Mouse (Mus musculus) kidney, embryonic 16.5 days (tissue): ENCODE measurements at regions not wholly inside any gene's neighbourhood (a gene's known extent, or its start where the extent isn't known, plus 50 kb on each side); places are given as distances from the start of the nearest gene placed in this dataset.

Experiments used
- ATAC-seq: fragments of 200-750 bp; cut with Nextera tagmentation; 2 replicates; pipeline ENCODE4 v1.8.0; 2017; ENCODE audit warnings: moderate TSS enrichment; ENCODE audit not compliant: low FRiP score, low TSS enrichment
- H3K27ac ChIP-seq: fragments of 300-500 bp; sonication (generic); 2 replicates; pipeline ENCODE4 v1.5.1; 2014; ENCODE audit warnings: low read length
- H3K27me3 ChIP-seq: fragments of 300-500 bp; sonication (generic); 2 replicates; pipeline ENCODE4 v1.6.1; 2014; ENCODE audit warnings: low read length, control low read depth, mixed read lengths; ENCODE audit not compliant: insufficient read depth
- H3K36me3 ChIP-seq: fragments of 300-500 bp; sonication (generic); 2 replicates; pipeline ENCODE4 v1.6.1; 2014; ENCODE audit warnings: low read length, control low read depth, mixed read lengths; ENCODE audit not compliant: insufficient read depth
- H3K4me1 ChIP-seq: fragments of 300-500 bp; sonication (generic); 2 replicates; pipeline ENCODE4 v1.6.1; 2014; ENCODE audit warnings: low read length, control low read depth, mixed read lengths; ENCODE audit not compliant: insufficient read depth
- H3K4me2 ChIP-seq: fragments of 300-500 bp; sonication (generic); replicated peaks from 2 replicates; pipeline ENCODE4 v1.6.1; 2014; ENCODE audit warnings: low read depth, low read length
- H3K4me3 ChIP-seq: fragments of 300-500 bp; sonication (generic); 2 replicates; pipeline ENCODE4 v1.5.1; 2014; ENCODE audit warnings: mild to moderate bottlenecking, low read length
- H3K9ac ChIP-seq: fragments of 300-500 bp; sonication (generic); replicated peaks from 2 replicates; pipeline ENCODE4 v1.6.1; 2014; ENCODE audit warnings: low read length
- H3K9me3 ChIP-seq: fragments of 300-500 bp; sonication (generic); 2 replicates; pipeline ENCODE4 v1.6.1; 2016; ENCODE audit warnings: low read length, control low read depth
- WGBS: fragments of 180-500 bp; shearing (Covaris S2); extraction: QIAGEN DNeasy Blood & Tissue Kit; methylation state at CpG from one replicate; pipeline ENCODE4 v1.1.7; 2014; 5-methylcytosine and 5-hydroxymethylcytosine counted together

- peaks cover 31% of the 10 kb centered on the region for H3K9me3 ChIP-seq
- no peak overlapping the region for H3K27ac ChIP-seq
- no peak overlapping the region for H3K4me2 ChIP-seq
- no peak overlapping the region for H3K9ac ChIP-seq
- no peak overlapping the region for H3K4me3 ChIP-seq
- no peaks in the 10 kb centered on the region for H3K4me1 ChIP-seq
- no peaks in the 10 kb centered on the region for H3K27me3 ChIP-seq
- no peak for ATAC-seq
- 0 out of 2 replicates have a peak, but pooled peaks cover 2% of the 10 kb centered on the region for H3K36me3 ChIP-seq
- 95% methylated on average over 16 of the region's 16 CpGs for WGBS
Observed at GRCm38 (mm10) chr12:99643016-99643415, 79.6 kb upstream of the Foxn3 start.

GRCm38 (mm10) chr12:99642131-99642895, 78.9 kb upstream of the Foxn3 start:
- no peak overlapping the region for H3K9ac ChIP-seq
- H3K4me2 ChIP-seq, result no peak overlapping the region
- no peaks in the 10 kb centered on the region for H3K4me1 ChIP-seq
- peaks cover 31% of the 10 kb centered on the region for H3K9me3 ChIP-seq
- no peak overlapping the region for H3K27ac ChIP-seq
- no peak overlapping the region for H3K4me3 ChIP-seq
- H3K27me3 ChIP-seq, result no peaks in the 10 kb centered on the region
- no peak for ATAC-seq
- 93% methylated on average over 7 of the region's 7 CpGs for WGBS
- H3K36me3 ChIP-seq, result 0 out of 2 replicates have a peak, but pooled peaks cover 2% of the 10 kb centered on the region

- 44% methylated on average over 7 of the region's 9 CpGs for WGBS
- H3K36me3 ChIP-seq, result 0 out of 2 replicates have a peak, but pooled peaks cover 2% of the 10 kb centered on the region
- no peak overlapping the region for H3K27ac ChIP-seq
- no peak overlapping the region for H3K9ac ChIP-seq
- no peak for ATAC-seq
- no peaks in the 10 kb centered on the region for H3K4me1 ChIP-seq
- H3K9me3 ChIP-seq, result peaks cover 31% of the 10 kb centered on the region
- H3K4me2 ChIP-seq, result peak overlapping the region; percentile 37
- 0 out of 2 replicates have a peak overlapping the region, but pooled peaks have one; percentile 6 for H3K4me3 ChIP-seq
- H3K27me3 ChIP-seq, result no peaks in the 10 kb centered on the region
Observed at GRCm38 (mm10) chr12:99641278-99641677, 77.9 kb upstream of the Foxn3 start.

DNA sequence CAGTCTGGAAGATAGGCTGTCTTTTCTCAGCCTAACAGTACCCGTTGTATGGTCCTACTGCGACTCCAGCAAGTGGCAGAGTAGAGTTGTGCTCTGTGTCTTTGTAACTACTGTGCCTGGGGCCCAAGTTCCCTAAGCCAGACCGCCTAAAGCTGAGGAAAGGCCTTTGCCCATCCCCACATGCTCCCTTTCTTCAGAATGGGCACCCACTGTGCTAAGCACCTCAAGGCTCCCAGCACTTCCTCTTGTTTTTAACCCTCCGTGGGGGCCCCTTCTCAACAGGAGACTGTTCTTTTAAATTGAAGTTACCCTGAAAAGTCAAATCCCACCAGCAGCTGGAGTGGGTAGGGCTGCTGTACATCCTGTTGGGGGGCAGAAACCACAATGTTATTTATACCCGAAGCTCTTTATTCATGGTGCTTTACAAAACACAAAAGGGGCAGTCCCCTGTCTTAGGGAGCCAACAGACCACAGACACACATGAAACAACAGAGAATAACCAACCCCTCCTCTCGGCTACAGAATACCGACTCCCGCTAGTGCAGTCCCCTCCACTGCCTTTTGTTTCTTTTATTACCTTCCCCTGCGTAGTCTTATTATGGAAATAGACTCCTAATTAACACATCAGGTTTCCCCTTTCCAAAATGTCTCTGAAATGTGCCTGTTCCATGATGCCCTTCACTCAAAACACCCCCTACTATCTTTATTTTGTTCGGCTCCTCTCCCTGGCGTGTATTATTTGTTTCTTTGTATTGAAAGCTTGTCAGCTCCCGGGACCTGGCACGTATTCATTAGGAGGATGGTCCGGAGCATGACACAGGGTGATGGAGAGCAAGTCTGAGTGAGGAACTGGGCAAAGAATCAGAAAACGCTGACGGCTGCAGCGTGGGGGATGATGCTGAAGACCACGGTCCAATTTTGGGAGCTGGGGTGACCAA, 77.1 kb upstream of the Foxn3 start:
- no peaks in the 10 kb centered on the region for H3K27me3 ChIP-seq
- H3K27ac ChIP-seq, result no peak overlapping the region
- no peak for ATAC-seq
- 12% methylated on average over 18 of the region's 18 CpGs for WGBS
- H3K4me2 ChIP-seq, result peak overlapping the region; percentile 37
- H3K36me3 ChIP-seq, result 0 out of 2 replicates have a peak, but pooled peaks cover 2% of the 10 kb centered on the region
- no peak overlapping the region for H3K9ac ChIP-seq
- H3K4me3 ChIP-seq, result 0 out of 2 replicates have a peak overlapping the region, but pooled peaks have one; percentile 6
- peaks cover 31% of the 10 kb centered on the region for H3K9me3 ChIP-seq
- H3K4me1 ChIP-seq, result no peaks in the 10 kb centered on the region

GRCm38 (mm10) chr12:99639847-99640213, 76.4 kb upstream of the Foxn3 start:
- no peaks in the 10 kb centered on the region for H3K27me3 ChIP-seq
- H3K27ac ChIP-seq, result no peak overlapping the region
- WGBS, result 43% methylated on average over 8 of the region's 8 CpGs
- no peaks in the 10 kb centered on the region for H3K4me1 ChIP-seq
- no peak overlapping the region for H3K9ac ChIP-seq
- ATAC-seq, result no peak
- no peak overlapping the region for H3K4me3 ChIP-seq
- H3K36me3 ChIP-seq, result 0 out of 2 replicates have a peak, but pooled peaks cover 2% of the 10 kb centered on the region
- H3K4me2 ChIP-seq, result no peak overlapping the region
- H3K9me3 ChIP-seq, result peaks cover 24% of the 10 kb centered on the region

- H3K27me3 ChIP-seq, result no peaks in the 10 kb centered on the region
- WGBS, result 87% methylated on average over 3 of the region's 3 CpGs
- no peak overlapping the region for H3K27ac ChIP-seq
- no peak for ATAC-seq
- 0 out of 2 replicates have a peak, but pooled peaks cover 2% of the 10 kb centered on the region for H3K36me3 ChIP-seq
- H3K4me1 ChIP-seq, result no peaks in the 10 kb centered on the region
- H3K9ac ChIP-seq, result no peak overlapping the region
- no peak overlapping the region for H3K4me2 ChIP-seq
- peaks cover 18% of the 10 kb centered on the region for H3K9me3 ChIP-seq
- H3K4me3 ChIP-seq, result no peak overlapping the region
Observed at GRCm38 (mm10) chr12:99639118-99639517, 75.7 kb upstream of the Foxn3 start.

- no peak overlapping the region for H3K27ac ChIP-seq
- no peak overlapping the region for H3K9ac ChIP-seq
- no peaks in the 10 kb centered on the region for H3K36me3 ChIP-seq
- no peak overlapping the region for H3K4me3 ChIP-seq
- H3K27me3 ChIP-seq, result no peaks in the 10 kb centered on the region
- H3K4me2 ChIP-seq, result no peak overlapping the region
- H3K9me3 ChIP-seq, result peaks cover 7% of the 10 kb centered on the region
- ATAC-seq, result no peak
- H3K4me1 ChIP-seq, result no peaks in the 10 kb centered on the region
- 83% methylated on average over 5 of the region's 5 CpGs for WGBS
Observed at GRCm38 (mm10) chr12:99637986-99638385, 74.6 kb upstream of the Foxn3 start.

DNA sequence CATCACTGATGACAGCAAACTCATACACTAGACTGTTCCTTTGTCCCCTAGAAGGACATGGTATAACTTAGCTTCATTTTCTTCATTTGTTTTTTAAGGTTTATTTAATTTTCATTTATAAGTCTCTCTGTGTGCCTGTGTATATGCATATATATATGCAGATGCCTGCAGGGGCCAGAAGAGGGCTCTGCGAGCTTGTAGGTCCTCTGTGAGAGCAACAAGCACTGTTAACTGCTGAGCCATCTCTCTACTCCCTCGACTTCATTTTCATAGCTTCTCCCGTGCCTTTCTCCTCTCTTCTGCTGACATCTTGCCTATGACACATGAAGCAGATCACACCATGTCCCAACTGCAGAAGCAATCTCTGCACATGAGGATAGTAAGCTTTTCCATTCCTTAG, 72.9 kb upstream of the Foxn3 start:
- Histone ChIP-seq H3K9ac (no peak overlapping the region), H3K36me3 (no peaks in the 10 kb centered on the region), H3K9me3 (peaks cover 4% of the 10 kb centered on the region; the same call in 1 of the 2 replicates), H3K27me3 (no peaks in the 10 kb centered on the region), H3K4me1 (no peaks in the 10 kb centered on the region), H3K27ac (no peak overlapping the region), H3K4me2 (no peak overlapping the region), H3K4me3 (no peak overlapping the region)
- ATAC-seq, result no peak
- WGBS, result 93% methylated on average over 3 of the region's 3 CpGs

GRCm38 (mm10) chr12:99635361-99635760, 72.0 kb upstream of the Foxn3 start:
- ATAC-seq, result no peak
- no peak overlapping the region for H3K27ac ChIP-seq
- peaks cover 4% of the 10 kb centered on the region; the same call in 1 of the 2 replicates for H3K9me3 ChIP-seq
- no peak overlapping the region for H3K4me2 ChIP-seq
- H3K4me1 ChIP-seq, result no peaks in the 10 kb centered on the region
- no peaks in the 10 kb centered on the region for H3K27me3 ChIP-seq
- no peak overlapping the region for H3K4me3 ChIP-seq
- 38% methylated on average over 4 of the region's 4 CpGs for WGBS
- H3K9ac ChIP-seq, result no peak overlapping the region
- no peaks in the 10 kb centered on the region for H3K36me3 ChIP-seq
